20 mouse cellular contexts compared by ENCODE assay signal in the genomic region with DNA sequence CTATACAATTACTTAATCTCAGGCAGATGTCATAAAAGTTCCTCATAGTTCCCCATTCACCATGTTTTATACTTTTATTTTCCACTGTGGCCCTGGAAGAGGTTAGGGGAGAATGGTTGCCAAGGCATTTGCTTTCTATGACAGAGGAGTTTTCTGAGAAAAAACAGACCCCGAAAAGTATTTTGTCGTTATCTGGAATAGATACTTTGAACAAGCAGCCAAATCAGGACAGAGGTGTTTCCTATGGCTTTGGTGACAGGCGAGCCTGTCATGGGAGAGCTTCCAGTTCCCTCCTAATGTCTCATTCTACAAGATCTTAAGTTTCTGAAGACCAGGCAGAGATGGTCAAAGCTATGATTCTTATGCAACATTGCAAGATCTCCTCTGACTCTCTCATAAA. TPM values are rescaled to one million over a fixed set of nuclear protein-coding genes. Genes with fewer than 3 reads are reported as not detected.
DNase-seq lines count a peak whose midpoint lies in the region; ATAC-seq and TF ChIP-seq lines count a peak whose summit lies in the region.
"Had no signal": no experiment of that assay in that cellular context is flagged by ENCODE, and none has a peak within 500 bp of the region (broad histone marks: within the 10 kb centered on the region; RNA-seq: fewer than 3 reads in every experiment).

No protein-coding gene starts in this region.

- peak overlapping the region; percentile 77 for H3K27ac ChIP-seq in heart, adult 2 months
- no peak overlapping the region for H3K27ac ChIP-seq in heart, embryonic 10.5 days
- peak overlapping the region; percentile 8; the same call in 1 of the 2 replicates for H3K27ac ChIP-seq in layer of hippocampus, adult 2 months
- H3K27ac ChIP-seq in heart, embryonic 15.5 days = peak overlapping the region; percentile 70
- H3K27ac ChIP-seq: embryonic facial prominence, embryonic 15.5 days; forebrain, embryonic 10.5 days; hindbrain, embryonic 13.5 days; hindbrain, postnatal 0 days had no signal

- H3K9me3 ChIP-seq in heart, embryonic 10.5 days = no peaks in the 10 kb centered on the region
- H3K9me3 ChIP-seq in heart, embryonic 15.5 days (replicated peaks) = no peaks in the 10 kb centered on the region
- H3K9me3 ChIP-seq: embryonic facial prominence, embryonic 15.5 days; forebrain, embryonic 10.5 days; hindbrain, embryonic 13.5 days had no signal

- H3K27me3 ChIP-seq in heart, adult 2 months (ENCODE audit: control insufficient read depth, insufficient read depth, low read length) = no peaks in the 10 kb centered on the region
- no peaks in the 10 kb centered on the region for H3K27me3 ChIP-seq in heart, embryonic 10.5 days (ENCODE audit: insufficient read depth, poor library complexity, severe bottlenecking)
- no peaks in the 10 kb centered on the region for H3K27me3 ChIP-seq in heart, embryonic 15.5 days
- H3K27me3 ChIP-seq: embryonic facial prominence, embryonic 15.5 days; hindbrain, embryonic 13.5 days had no signal

- WGBS in heart, adult 2 months = 10% methylated on average over 3 of the region's 3 CpGs
- WGBS in heart, embryonic 10.5 days = 12% methylated on average over 3 of the region's 3 CpGs
- WGBS in heart, embryonic 15.5 days = 20% methylated on average over 3 of the region's 3 CpGs

- peak in 1 of 2 experiments; percentile 33 for DNase-seq in heart, adult 2 months
- DNase-seq in heart, embryonic 10.5 days (ENCODE audit: low spot score) = no peak
- no peak for DNase-seq in layer of hippocampus, adult 2 months (ENCODE audit: low spot score in 2 of 2)
- DNase-seq in layer of hippocampus, postnatal 10 days (ENCODE audit: low spot score in 2 of 2) = no peak
- DNase-seq in natural killer cell, adult 2 months (ENCODE audit: low spot score in 2 of 2) = no peak
- DNase-seq in urinary bladder, postnatal 36 days (ENCODE audit: low spot score in 2 of 2) = no peak
- DNase-seq: adrenal gland, adult 2 months; adrenal gland, postnatal 25 days; cerebellum, adult 2 months; cerebellum, postnatal 10 days; embryo, embryonic 11 days; gastrocnemius, postnatal 10 days; kidney, adult 11 months; kidney, adult 9 months had no signal

- H3K79me2 ChIP-seq in heart, adult 2 months (replicated peaks; ENCODE audit: control insufficient read depth, insufficient read depth, low read length) = peaks cover 6% of the 10 kb centered on the region

- intact Hi-C loops in heart, adult 2 months (cut with DNase I) = loop anchor here (2.0 to 5.0 kb wide), 3 partner anchors 15 to 191 kb away; no protein-coding TSS in a partner anchor

- ATAC-seq in heart, embryonic 15.5 days (replicated peaks; ENCODE audit: insufficient number of reproducible peaks, insufficient read depth, low FRiP score, low read depth) = no peak
- ATAC-seq: hindbrain, postnatal 0 days had no signal

- peaks cover 42% of the 10 kb centered on the region for H3K4me1 ChIP-seq in heart, adult 2 months (ENCODE audit: control insufficient read depth, insufficient read depth, low read length)
- H3K4me1 ChIP-seq in heart, embryonic 10.5 days = peaks cover 82% of the 10 kb centered on the region
- peaks cover 88% of the 10 kb centered on the region for H3K4me1 ChIP-seq in heart, embryonic 15.5 days (replicated peaks)
- H3K4me1 ChIP-seq: forebrain, embryonic 10.5 days had no signal

- peak; percentile 78; the same call in 1 of the 2 replicates for TF ChIP-seq EP300 in heart, adult 2 months (IDR thresholded peaks at IDR 0.05; ENCODE audit: insufficient read depth, low read depth, low read length)

- no peak overlapping the region; the same call in 1 of the 2 replicates for H3K4me3 ChIP-seq in heart, adult 2 months
- H3K4me3 ChIP-seq in heart, embryonic 10.5 days = no peak overlapping the region
- H3K4me3 ChIP-seq in layer of hippocampus, adult 2 months = no peak overlapping the region
- H3K4me3 ChIP-seq in heart, embryonic 15.5 days = no peak overlapping the region
- H3K4me3 ChIP-seq: embryonic facial prominence, embryonic 15.5 days; erythroblast, embryonic 14.5 days; forebrain, embryonic 10.5 days; hindbrain, embryonic 13.5 days had no signal

- peaks cover 92% of the 10 kb centered on the region for H3K36me3 ChIP-seq in heart, adult 2 months (ENCODE audit: control insufficient read depth, insufficient read depth, low read length)
- peaks cover 33% of the 10 kb centered on the region; the same call in 1 of the 2 replicates for H3K36me3 ChIP-seq in heart, embryonic 10.5 days
- H3K36me3 ChIP-seq in heart, embryonic 15.5 days = peaks cover 18% of the 10 kb centered on the region; the same call in 1 of the 2 replicates
- H3K36me3 ChIP-seq: embryonic facial prominence, embryonic 15.5 days; forebrain, embryonic 10.5 days had no signal

- TF ChIP-seq CTCF in heart, adult 2 months (IDR thresholded peaks at IDR 0.05) = no peak
- no peak for TF ChIP-seq CTCF in layer of hippocampus, adult 2 months (conservative IDR thresholded peaks at IDR 0.05)

- TF ChIP-seq POLR2A in heart, adult 2 months (IDR thresholded peaks at IDR 0.05; ENCODE audit: insufficient read depth, low read depth, low read length) = no peak

- H3K9ac ChIP-seq in heart, adult 2 months (ENCODE audit: low read depth, low read length) = no peak overlapping the region
- H3K9ac ChIP-seq in heart, embryonic 15.5 days = no peak overlapping the region
- H3K9ac ChIP-seq: embryonic facial prominence, embryonic 15.5 days; hindbrain, embryonic 13.5 days had no signal

- H3K4me2 ChIP-seq in heart, embryonic 15.5 days = peak overlapping the region; percentile 5; the same call in 1 of the 2 replicates
- H3K4me2 ChIP-seq: embryonic facial prominence, embryonic 15.5 days; hindbrain, embryonic 13.5 days had no signal

RNA-seq across cellular contexts. Expression of a gene that starts 13.4 kb away (rescaled TPM):
- total RNA-seq in heart, adult 2 months (2021) = 100 to 1,000 TPM; 115 TPM
- 64.5 and 101 TPM in 2 replicates for polyA plus RNA-seq in heart, adult 2 months (2012; rRNA removed)
- polyA plus RNA-seq in heart, embryonic 10.5 days (2016; fragmentation: Nextera tagmentation; extraction: Ambion mirVana) = 107 and 120 TPM in 2 replicates
- total RNA-seq in layer of hippocampus, adult 2 months (2021) = 100 to 1,000 TPM in 1 of 2 experiments, 10 to 100 TPM in 1; 98.8 to 106 TPM
- total RNA-seq in layer of hippocampus, postnatal 10 days (2021) = 100 to 1,000 TPM; 157 to 165 TPM
- 138 and 147 TPM in 2 replicates for polyA plus RNA-seq in heart, embryonic 15.5 days (2015; fragmentation: Nextera tagmentation; extraction: Ambion mirVana)
